8 mouse cellular contexts compared by ENCODE assay signal in the genomic region with DNA sequence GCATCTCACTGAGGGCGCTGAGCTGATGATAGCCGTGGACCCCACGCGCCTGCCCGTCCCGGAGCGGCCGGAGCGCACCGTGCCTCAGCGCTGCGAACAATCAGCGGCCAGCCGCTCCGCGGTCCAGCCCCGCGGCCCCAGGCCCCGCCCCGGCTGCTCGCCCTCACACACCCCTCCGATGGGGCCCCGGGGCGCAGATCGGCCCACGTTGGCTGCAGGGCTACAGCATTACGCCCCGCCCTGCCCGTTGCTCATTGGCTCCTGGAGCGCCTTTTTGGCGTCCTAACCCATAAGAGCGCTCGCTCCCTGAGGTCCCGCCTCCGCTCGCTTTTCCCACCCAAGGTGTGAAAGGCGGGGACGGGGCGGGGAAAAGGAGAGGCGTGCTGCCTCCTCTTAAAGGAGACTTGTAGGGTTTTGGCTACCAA. TPM values are rescaled to one million over a fixed set of nuclear protein-coding genes. Genes with fewer than 3 reads are reported as not detected.
DNase-seq lines count a peak whose midpoint lies in the region; ATAC-seq lines count a peak whose summit lies in the region.

Lrig1 (minus strand) TSS at position 92 of the 425 bp plus-strand sequence.

- H3K9me3 ChIP-seq in hindbrain, embryonic 15.5 days, result no peaks in the 10 kb centered on the region

- H3K27me3 ChIP-seq in hindbrain, embryonic 15.5 days, result 0 out of 2 replicates have a peak, but pooled peaks cover 4% of the 10 kb centered on the region

- H3K4me1 ChIP-seq in hindbrain, embryonic 15.5 days (replicated peaks), result peaks cover 40% of the 10 kb centered on the region

- peak within 1 kb of the TSS; percentile 89 for H3K27ac ChIP-seq in hindbrain, embryonic 15.5 days (replicated peaks)

- no peaks in the 10 kb centered on the region for H3K36me3 ChIP-seq in hindbrain, embryonic 15.5 days

- H3K4me3 ChIP-seq in hindbrain, embryonic 15.5 days, result peak within 1 kb of the TSS; percentile 96

- under 1% methylated on average over 28 of the region's 40 CpGs for WGBS in hindbrain, embryonic 15.5 days

- peak within 1 kb of the TSS; percentile 91 for H3K4me2 ChIP-seq in hindbrain, embryonic 15.5 days

- peak; percentile 93 for ATAC-seq in activated CD4-positive, CD25-positive, alpha-beta regulatory T cell, adult 4 months
- ATAC-seq in common myeloid progenitor, adult 5-6 weeks (replicated peaks; ENCODE audit: low read depth, poor library complexity, severe bottlenecking), result peak; percentile 97
- peak; percentile 100 for ATAC-seq in hindbrain, embryonic 15.5 days (ENCODE audit: low FRiP score, low read depth)

- peak within 1 kb of the TSS; percentile 86 for H3K9ac ChIP-seq in hindbrain, embryonic 15.5 days

- peak; percentile 99 for DNase-seq in gastrocnemius, adult 18-20 months (ENCODE audit: low spot score)
- DNase-seq in layer of hippocampus, postnatal 36 days, result peak; percentile 95 to 97
- DNase-seq in lung, postnatal 25 days (ENCODE audit: low spot score), result peak; percentile 99
- peak; percentile 91 for DNase-seq in retina, adult 2 months (ENCODE audit: low read depth, low spot score)
- DNase-seq in thymus, postnatal 25 days, result peak; percentile 97

RNA-seq across cellular contexts. Expression of gene Lrig1, which starts in this region (rescaled TPM):
- polyA plus RNA-seq in activated CD4-positive, CD25-positive, alpha-beta regulatory T cell, adult 4 months (2017; shearing (Covaris generic)), result 10 to 100 TPM; 16.2 to 31.1 TPM
- total RNA-seq in common myeloid progenitor, adult 5-6 weeks (2017), result 1.1 and 3.8 TPM in 2 replicates
- total RNA-seq in gastrocnemius, adult 18-20 months (2021), result 10 to 100 TPM; 36.4 to 42.2 TPM
- 20.6 and 23.8 TPM in 2 replicates for polyA plus RNA-seq in hindbrain, embryonic 15.5 days (2015; fragmentation: Nextera tagmentation; extraction: Ambion mirVana)
- 10 to 100 TPM; 27.0 to 27.8 TPM for total RNA-seq in layer of hippocampus, postnatal 36 days (2021)

Comparison
In these comparisons a context has a peak if more than half of its experiments do, and no peak if none do; other contexts are left out.
1. Peak in every context shown above with its lines: DNase-seq, ATAC-seq, H3K4me3 ChIP-seq and H3K27ac ChIP-seq.